Mouse (Mus musculus) ES-E14 (cell line): ENCODE measurements around the gene Arap1. TPM values are rescaled to one million over a fixed set of nuclear protein-coding genes. Genes with fewer than 3 reads are reported as not detected.

Experiments
- DNase-seq: peaks from one replicate; pipeline ENCODE4 v3.0.0-alpha.2; 2013; ENCODE audit warnings: low read depth, low spot score
- H3K27ac ChIP-seq: 2 replicates; pipeline ENCODE4 v1.5.1; 2012; ENCODE audit warnings: low read depth, mild to moderate bottlenecking, low read length, moderate library complexity, mixed read lengths; ENCODE audit not compliant: poor library complexity, insufficient read depth, severe bottlenecking
- H3K36me3 ChIP-seq: 2 replicates; pipeline ENCODE4 v1.6.1; 2012; ENCODE audit warnings: mild to moderate bottlenecking, low read length, moderate library complexity, mixed read lengths; ENCODE audit not compliant: control insufficient read depth, poor library complexity, insufficient read depth, severe bottlenecking
- H3K4me1 ChIP-seq, 2 experiments: fragments of 150-350 bp in 1 of 2; sonication (generic) in 1 of 2; 2 replicates each; pipeline ENCODE4 v1.6.1; 2012; ENCODE audit warnings: low read length in 2 of 2, mild to moderate bottlenecking in 1 of 2, mixed read lengths in 1 of 2; ENCODE audit not compliant: control insufficient read depth in 2 of 2, insufficient read depth in 2 of 2, poor library complexity in 1 of 2
- H3K4me3 ChIP-seq, 2 experiments: fragments of 150-350 bp in 1 of 2; sonication (generic) in 1 of 2; 2 replicates each; pipeline ENCODE4 v1.5.1; 2012; ENCODE audit warnings: low read length in 2 of 2, low read depth in 1 of 2, mild to moderate bottlenecking in 1 of 2, mixed read lengths in 1 of 2; ENCODE audit not compliant: insufficient read depth in 1 of 2, poor library complexity in 1 of 2, severe bottlenecking in 1 of 2
- H3K9ac ChIP-seq: 2 replicates; pipeline ENCODE4 v1.6.1; 2012; ENCODE audit warnings: low read depth, mild to moderate bottlenecking, low read length, mixed read lengths; ENCODE audit not compliant: poor library complexity, insufficient read depth, severe bottlenecking
- H3K9me3 ChIP-seq: fragments of 150-350 bp; sonication (generic); 2 replicates; pipeline ENCODE4 v1.6.1; 2012; ENCODE audit warnings: low read depth, mild to moderate bottlenecking, low read length; ENCODE audit not compliant: control insufficient read depth, insufficient read depth
- CHD2 ChIP-seq: IDR thresholded peaks from 2 replicates; pipeline ENCODE4 v1.6.1; 2014; ENCODE audit warnings: mild to moderate bottlenecking, low read depth, low read length, inconsistent platforms
- HCFC1 ChIP-seq: IDR thresholded peaks from 2 replicates; pipeline ENCODE4 v1.6.1; 2012; ENCODE audit warnings: low read length, inconsistent platforms, borderline replicate concordance; ENCODE audit not compliant: insufficient read depth
- MAFK ChIP-seq: IDR thresholded peaks from 2 replicates; pipeline ENCODE4 v1.6.1; 2014; ENCODE audit warnings: mild to moderate bottlenecking, low read depth, low read length, inconsistent platforms; ENCODE audit not compliant: insufficient read depth
- ZC3H11A ChIP-seq: IDR thresholded peaks from 2 replicates; pipeline ENCODE4 v1.6.1; 2012; ENCODE audit warnings: low read depth, mild to moderate bottlenecking, inconsistent platforms, low read length, borderline replicate concordance
- ZNF384 ChIP-seq: IDR thresholded peaks from 2 replicates; pipeline ENCODE4 v1.6.1; 2012; ENCODE audit warnings: low read depth, low read length, inconsistent platforms
- in situ Hi-C, 2 experiments: fragments of 600-800 bp; cut with MboI; formaldehyde crosslinking; loops; one replicate each; pipeline ENCODE4 v1.15.1; 2025; ENCODE audit warnings: low sequenced_read_pairs in 2 of 2, inconsistent platforms in 1 of 2; ENCODE audit not compliant: unreplicated experiment in 2 of 2
- total RNA-seq: library from RNA; depleted of rRNA; stranded (reverse); fragments of 300-350 nt; gene quantifications from 2 replicates; pipeline ENCODE4 v1.2.3, GENCODE M21; 2012; rRNA removed

Arap1 gene
- 32.1 and 32.2 TPM in 2 replicates for total RNA-seq

DNA sequence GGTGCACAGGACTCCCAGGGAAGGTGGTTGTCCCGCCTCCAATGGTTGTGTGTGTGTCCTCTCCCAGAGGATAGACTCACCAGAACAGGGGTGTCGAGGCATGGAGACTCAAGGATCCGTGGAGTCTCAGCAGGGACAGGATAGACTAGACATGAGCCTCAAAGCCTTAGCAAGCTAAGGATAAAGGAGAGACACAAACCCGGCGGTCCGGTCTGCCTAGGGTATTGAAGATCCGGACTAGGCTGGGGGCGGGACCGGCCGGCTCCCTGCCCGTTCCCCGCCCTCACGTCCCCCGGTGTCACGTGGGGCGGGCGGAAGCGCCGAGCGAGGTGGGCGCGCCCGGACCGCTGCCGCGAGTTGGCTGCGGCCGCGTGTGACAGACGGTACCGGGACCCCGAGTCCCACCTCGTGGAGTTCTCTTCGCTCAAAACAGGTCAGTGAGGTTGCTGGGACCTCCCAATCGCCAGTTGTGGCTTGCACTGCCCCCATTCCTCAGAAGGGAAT, at the start of gene Arap1:
Arap1 (plus strand) TSS at position 301 of the 504 bp plus-strand sequence.
- Histone ChIP-seq H3K4me3 (peak within 1 kb of the TSS; percentile 72 to 85), H3K9ac (peak within 1 kb of the TSS; percentile 71), H3K9me3 (no peaks in the 10 kb centered on the region), H3K27ac (no peak within 1 kb of the TSS), H3K36me3 (peaks cover 1% of the 10 kb centered on the region; the same call in 1 of the 2 replicates), H3K4me1 (peaks cover 5 to 32% of the 10 kb centered on the region in 2 experiments; a peak in 3 of 4 replicates)
- DNase-seq: peak; percentile 36
- TF ChIP-seq HCFC1 (no peak), ZC3H11A (no peak), MAFK (no peak), CHD2 (no peak), ZNF384 (no peak)
- in situ Hi-C loops: no loop called here

DNA sequence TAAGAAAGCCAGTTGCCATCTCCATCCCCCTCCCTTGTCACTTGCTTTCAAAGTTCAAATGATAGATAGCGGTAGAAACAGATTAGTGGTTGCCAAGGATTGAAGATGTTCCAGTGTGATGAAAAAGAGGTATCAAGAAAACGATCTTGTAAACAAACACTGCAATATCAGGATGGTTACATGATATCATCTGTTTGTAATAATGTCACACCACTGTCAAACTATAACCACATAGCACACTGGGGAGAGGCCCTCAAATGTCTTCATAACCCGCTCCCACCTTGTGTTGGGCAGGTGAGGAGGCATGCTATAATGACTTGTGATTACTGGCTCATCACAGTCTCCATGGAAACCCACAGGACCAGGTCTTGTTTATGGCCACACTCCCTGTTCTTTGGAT, 49.5 kb upstream of the Arap1 start:
- no peak for DNase-seq
- no peak overlapping the region for H3K4me3 ChIP-seq
- in situ Hi-C loops: loop anchor here in 1 of 2 experiments (25.0 kb wide), 1 partner anchor 236 kb away; no protein-coding TSS in a partner anchor
- H3K9me3 ChIP-seq: no peaks in the 10 kb centered on the region
- peaks cover 0 to 7% of the 10 kb centered on the region in 2 experiments; a peak in 1 of 4 replicates for H3K4me1 ChIP-seq
- H3K27ac ChIP-seq: no peak overlapping the region
- no peak overlapping the region for H3K9ac ChIP-seq
- TF ChIP-seq CHD2 (no peak), HCFC1 (no peak), ZNF384 (no peak), MAFK (no peak), ZC3H11A (no peak)
- 0 out of 2 replicates have a peak, but pooled peaks cover 2% of the 10 kb centered on the region for H3K36me3 ChIP-seq

GRCm38 (mm10) chr7:101301361-101301880, 46.4 kb upstream of the Arap1 start:
- in situ Hi-C loops: no loop called here
- no peak overlapping the region for H3K27ac ChIP-seq
- peak overlapping the region; percentile 80 for H3K9ac ChIP-seq
- no peaks in the 10 kb centered on the region for H3K9me3 ChIP-seq
- DNase-seq: peak; percentile 41
- H3K4me1 ChIP-seq: peaks cover 0 to 3% of the 10 kb centered on the region in 2 experiments; a peak in 1 of 4 replicates
- H3K36me3 ChIP-seq: no peaks in the 10 kb centered on the region
- no peak for TF ChIP-seq HCFC1
- TF ChIP-seq ZC3H11A: no peak
- TF ChIP-seq MAFK: no peak
- TF ChIP-seq ZNF384: no peak
- no peak for TF ChIP-seq CHD2
- H3K4me3 ChIP-seq: peak overlapping the region; percentile 66 to 80

DNA sequence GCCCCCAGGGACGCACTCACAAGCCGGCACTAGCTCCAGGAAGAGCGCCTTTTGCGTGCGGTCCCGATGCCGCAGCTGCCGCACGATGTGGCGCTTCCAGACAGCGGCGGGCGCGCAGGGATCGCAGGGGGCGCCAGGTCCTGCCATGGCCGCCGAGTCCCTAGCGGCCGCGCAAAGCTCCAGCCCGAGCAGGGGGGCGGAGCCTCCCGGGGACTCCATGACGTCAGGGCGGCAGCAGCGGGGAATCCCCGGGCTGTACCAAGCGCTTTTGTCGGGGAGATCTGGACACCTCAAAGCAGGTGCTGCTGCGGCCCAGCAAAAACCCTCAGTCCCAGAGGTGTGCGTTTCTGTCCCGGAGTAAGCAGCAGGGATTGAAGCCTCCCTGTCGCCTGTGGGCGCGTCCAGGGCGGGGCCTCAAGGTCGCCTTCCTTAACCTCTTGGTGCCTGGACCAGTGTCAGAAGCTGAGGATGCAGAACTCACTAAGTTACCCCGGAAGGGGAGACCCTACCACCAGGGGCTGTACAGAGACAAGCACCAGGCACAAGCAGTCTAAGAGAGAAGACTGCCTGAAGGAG, 45.9 kb upstream of the Arap1 start, which contains the start of gene Atg16l2:
Atg16l2 (minus strand) TSS at position 371 of the 576 bp plus-strand sequence.
- no peaks in the 10 kb centered on the region for H3K9me3 ChIP-seq
- peak within 1 kb of the TSS; percentile 80 for H3K9ac ChIP-seq
- peak; percentile 81 for DNase-seq
- no peak; the same call in 1 of the 2 replicates for TF ChIP-seq HCFC1
- TF ChIP-seq ZC3H11A: no peak
- TF ChIP-seq CHD2: no peak
- no peak for TF ChIP-seq MAFK
- TF ChIP-seq ZNF384: no peak
- H3K4me1 ChIP-seq: 0 out of 4 replicates have a peak, but pooled peaks cover 0 to 3% of the 10 kb centered on the region in 2 experiments
- H3K27ac ChIP-seq: no peak within 1 kb of the TSS
- in situ Hi-C loops: no loop called here
- no peaks in the 10 kb centered on the region for H3K36me3 ChIP-seq
- peak within 1 kb of the TSS; percentile 66 to 80 for H3K4me3 ChIP-seq
